Mouse (Mus musculus) bone marrow, adult 2 months (tissue): ENCODE results near the gene Nutm1.
"Not testable (repeated sequence)": the region's sequence is repeated elsewhere in the genome, so short reads cannot be mapped to it uniquely, and the experiment has no call there.

Experiments used
- CTCF ChIP-seq: fragments of 200-500 bp; IDR thresholded peaks from 2 replicates; pipeline ENCODE4 v1.5.1; 2011; ENCODE audit warnings: low read length, control low read depth; ENCODE audit not compliant: control insufficient read depth, insufficient read depth
- POLR2A ChIP-seq: fragments of 200-500 bp; IDR thresholded peaks from 2 replicates; pipeline ENCODE4 v1.6.1; 2011; ENCODE audit warnings: low read depth, mild to moderate bottlenecking, control low read depth, low read length, borderline replicate concordance; ENCODE audit not compliant: control insufficient read depth

DNA sequence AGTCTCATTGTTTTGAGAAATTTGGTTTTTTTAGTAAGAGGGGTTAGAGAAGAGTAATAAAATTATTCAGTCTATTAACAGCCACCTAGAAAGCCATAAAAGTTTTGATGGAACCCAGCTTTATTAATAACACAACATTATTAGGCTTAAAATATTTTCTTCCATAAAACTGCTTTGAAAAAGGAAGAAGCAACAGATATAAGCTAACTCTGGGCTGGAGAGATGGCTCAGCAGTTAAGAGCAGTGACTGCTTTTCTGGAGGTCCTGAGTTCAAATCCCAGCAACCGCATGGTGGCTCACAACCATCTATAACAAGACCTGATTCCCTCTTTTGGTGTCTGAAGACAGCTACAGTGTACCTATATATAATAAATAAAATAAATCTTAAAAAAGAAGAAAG, 27.0 kb upstream of the Nutm1 start:
- TF ChIP-seq CTCF, POLR2A: not testable (repeated sequence)
